Mouse (Mus musculus) kidney, postnatal 0 days (tissue): ENCODE results near the gene Fyco1. TPM values are rescaled to one million over a fixed set of nuclear protein-coding genes. Genes with fewer than 3 reads are reported as not detected.
A peak's percentile ranks its signal among the peaks of the same experiment; 100 is the strongest.

Experiments used
- ATAC-seq: fragments of 200-750 bp; cut with Nextera tagmentation; replicated peaks from 2 replicates; pipeline ENCODE4 v1.8.0; 2017; ENCODE audit warnings: low read depth, moderate number of reproducible peaks, moderate TSS enrichment, moderate library complexity; ENCODE audit not compliant: low FRiP score
- DNase-seq: peaks from one replicate; pipeline ENCODE4 v3.0.0-alpha.2; 2016; ENCODE audit warnings: low spot score
- H3K27ac ChIP-seq: fragments of 300-500 bp; sonication (generic); 2 replicates; pipeline ENCODE4 v1.5.1; 2014; ENCODE audit warnings: mild to moderate bottlenecking
- H3K27me3 ChIP-seq: fragments of 300-500 bp; sonication (generic); 2 replicates; pipeline ENCODE4 v1.6.1; 2014; ENCODE audit warnings: low read length, mixed read lengths; ENCODE audit not compliant: insufficient read depth
- H3K36me3 ChIP-seq: fragments of 300-500 bp; sonication (generic); 2 replicates; pipeline ENCODE4 v1.6.1; 2014; ENCODE audit warnings: low read length, mixed read lengths; ENCODE audit not compliant: insufficient read depth
- H3K4me1 ChIP-seq: fragments of 300-500 bp; sonication (generic); replicated peaks from 2 replicates; pipeline ENCODE4 v1.6.1; 2014; ENCODE audit warnings: antibody characterized with exemption, low read length, mixed read lengths; ENCODE audit not compliant: insufficient read depth
- H3K4me2 ChIP-seq: fragments of 300-500 bp; sonication (generic); 2 replicates; pipeline ENCODE4 v1.6.1; 2014; ENCODE audit warnings: mild to moderate bottlenecking, low read length, moderate library complexity, mixed read lengths
- H3K4me3 ChIP-seq: fragments of 300-500 bp; sonication (generic); replicated peaks from 2 replicates; pipeline ENCODE4 v1.5.1; 2014; ENCODE audit warnings: low read depth, low read length
- H3K9ac ChIP-seq: fragments of 300-500 bp; sonication (generic); 2 replicates; pipeline ENCODE4 v1.6.1; 2014; ENCODE audit warnings: low read depth, low read length
- H3K9me3 ChIP-seq: fragments of 300-500 bp; sonication (generic); replicated peaks from 2 replicates; pipeline ENCODE4 v1.6.1; 2016; ENCODE audit warnings: low read length, inconsistent platforms, mixed read lengths
- CTCF ChIP-seq: IDR thresholded peaks from 2 replicates; pipeline ENCODE4 v1.5.1; 2016; ENCODE audit warnings: antibody characterized with exemption, low read depth, mild to moderate bottlenecking, moderate library complexity
- WGBS: fragments of 180-500 bp; shearing (Covaris S2); extraction: QIAGEN DNeasy Blood & Tissue Kit; methylation state at CpG from one replicate; pipeline ENCODE4 v1.1.7; 2014; 5-methylcytosine and 5-hydroxymethylcytosine counted together
- polyA plus RNA-seq: library from polyadenylated mRNA; unstranded; fragments of >200 nt; fragmentation: Nextera tagmentation; extraction: Ambion mirVana; gene quantifications from 2 replicates; pipeline ENCODE4 v1.2.1, GENCODE M21; 2015

The Fyco1 gene
- polyA plus RNA-seq, 1 experiment from 2014 or later, result 5.3 TPM

DNA sequence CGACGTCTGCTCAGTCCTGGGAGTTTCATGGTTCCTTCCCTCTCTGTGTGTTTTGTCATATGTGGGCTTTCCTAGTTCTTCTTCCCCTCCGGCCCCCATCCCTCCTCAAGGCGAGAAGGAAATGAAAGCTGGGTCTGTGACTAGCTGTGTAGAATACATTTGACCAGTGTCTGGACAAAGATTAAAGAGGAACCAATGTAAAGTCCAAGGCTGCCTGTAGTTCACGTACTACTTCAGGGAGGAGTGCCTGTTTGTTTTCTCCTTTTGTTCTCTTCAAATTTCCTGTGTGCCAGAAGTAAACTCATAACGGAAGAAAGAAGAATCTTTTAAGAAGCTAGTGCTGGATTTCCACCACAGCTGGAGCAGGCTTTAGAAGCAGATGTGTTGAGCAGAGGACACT lies 82.2 kb downstream of the Fyco1 start:
- peak; percentile 7 for DNase-seq
- WGBS, result 47% methylated on average over 6 of the region's 6 CpGs

DNA sequence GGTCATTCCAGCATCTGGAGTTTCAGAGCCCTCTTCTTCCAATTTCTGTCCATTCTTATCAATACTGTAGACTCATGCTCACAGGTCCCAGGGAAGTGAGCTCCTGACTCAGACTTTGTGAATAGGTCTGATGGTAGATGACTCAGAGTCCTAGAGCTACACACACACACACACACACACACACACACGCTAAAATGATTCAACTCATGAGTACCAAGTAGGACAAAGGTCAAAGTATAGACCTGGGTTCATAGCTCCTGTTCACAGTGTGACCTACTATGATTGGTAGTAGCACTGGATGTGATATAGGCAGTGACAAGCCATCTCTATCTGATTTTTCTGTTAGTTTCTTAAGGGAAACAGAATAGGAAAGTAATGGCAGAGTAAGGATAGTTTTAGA lies 83.3 kb downstream of the Fyco1 start:
- H3K4me3 ChIP-seq, result no peak overlapping the region
- no peak overlapping the region for H3K9ac ChIP-seq
- ATAC-seq (0 out of 2 replicates have a peak, but pooled peaks have one; percentile 7), DNase-seq (no peak)
- H3K4me2 ChIP-seq, result no peak overlapping the region
- no peak for TF ChIP-seq CTCF
- no peaks in the 10 kb centered on the region for H3K4me1 ChIP-seq
- no peaks in the 10 kb centered on the region for H3K27me3 ChIP-seq
- no peaks in the 10 kb centered on the region for H3K36me3 ChIP-seq
- H3K27ac ChIP-seq, result no peak overlapping the region
- no peaks in the 10 kb centered on the region for H3K9me3 ChIP-seq
- WGBS, result 70% methylated on average over 1 of the region's 1 CpGs

More for the DNA sequence above, 82.2 kb downstream of the Fyco1 start:
- no peak for ATAC-seq
- H3K36me3 ChIP-seq, result no peaks in the 10 kb centered on the region
- H3K4me2 ChIP-seq, result no peak overlapping the region
- H3K4me1 ChIP-seq, result no peaks in the 10 kb centered on the region
- no peaks in the 10 kb centered on the region for H3K27me3 ChIP-seq
- no peak for TF ChIP-seq CTCF
- no peak overlapping the region for H3K27ac ChIP-seq
- H3K9me3 ChIP-seq, result no peaks in the 10 kb centered on the region
- H3K9ac ChIP-seq, result no peak overlapping the region
- no peak overlapping the region for H3K4me3 ChIP-seq

DNA sequence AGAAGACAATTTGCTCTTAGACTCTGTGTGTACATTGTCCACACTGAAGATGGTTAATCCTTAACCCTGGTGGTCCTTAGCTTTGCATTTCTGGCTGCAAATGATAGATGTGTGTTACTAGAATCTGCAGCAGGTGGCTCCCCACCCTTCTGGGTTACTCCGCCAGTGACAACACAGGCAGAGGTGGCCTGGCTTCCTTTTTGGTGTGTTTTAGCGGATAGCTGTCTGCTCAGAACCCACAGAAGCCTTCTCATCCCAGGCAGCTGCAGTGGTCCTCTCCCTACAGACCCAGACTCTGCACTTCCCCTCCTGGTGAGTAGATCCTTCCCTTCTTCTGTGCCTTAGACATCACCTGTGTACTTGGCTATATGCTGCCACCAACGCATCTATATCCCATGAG lies 84.7 kb downstream of the Fyco1 start:
- Histone ChIP-seq H3K27ac (no peak overlapping the region), H3K4me1 (no peaks in the 10 kb centered on the region), H3K9me3 (no peaks in the 10 kb centered on the region), H3K27me3 (no peaks in the 10 kb centered on the region), H3K4me2 (no peak overlapping the region), H3K4me3 (no peak overlapping the region), H3K36me3 (no peaks in the 10 kb centered on the region), H3K9ac (no peak overlapping the region)
- no peak for DNase-seq
- WGBS, result 91% methylated on average over 3 of the region's 3 CpGs
- ATAC-seq, result no peak
- no peak for TF ChIP-seq CTCF

DNA sequence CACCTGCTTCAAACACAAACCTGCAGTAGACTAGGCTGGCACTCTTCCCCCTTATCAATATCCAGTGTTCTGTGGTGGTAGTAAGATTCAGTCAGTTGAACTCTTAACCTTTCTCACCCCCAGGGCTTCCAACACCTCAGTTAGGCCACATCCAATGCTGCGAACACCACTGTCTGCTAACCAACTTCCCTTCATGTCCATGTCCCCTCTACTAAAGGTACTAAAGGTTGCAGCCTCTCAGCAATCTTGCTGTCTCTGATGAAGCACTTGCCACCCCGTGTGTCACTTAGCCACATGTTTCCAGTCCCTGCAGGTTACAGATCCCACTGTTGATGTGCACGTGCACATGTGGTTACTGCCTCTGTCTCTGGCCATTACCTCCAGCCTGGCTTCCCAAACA lies 87.9 kb downstream of the Fyco1 start:
- DNase-seq (no peak), ATAC-seq (no peak)
- no peaks in the 10 kb centered on the region for H3K9me3 ChIP-seq
- no peak overlapping the region for H3K27ac ChIP-seq
- H3K4me1 ChIP-seq, result no peaks in the 10 kb centered on the region
- no peak overlapping the region for H3K4me2 ChIP-seq
- H3K36me3 ChIP-seq, result no peaks in the 10 kb centered on the region
- 79% methylated on average over 3 of the region's 3 CpGs for WGBS
- no peaks in the 10 kb centered on the region for H3K27me3 ChIP-seq
- H3K4me3 ChIP-seq, result no peak overlapping the region
- H3K9ac ChIP-seq, result no peak overlapping the region
- no peak for TF ChIP-seq CTCF

DNA sequence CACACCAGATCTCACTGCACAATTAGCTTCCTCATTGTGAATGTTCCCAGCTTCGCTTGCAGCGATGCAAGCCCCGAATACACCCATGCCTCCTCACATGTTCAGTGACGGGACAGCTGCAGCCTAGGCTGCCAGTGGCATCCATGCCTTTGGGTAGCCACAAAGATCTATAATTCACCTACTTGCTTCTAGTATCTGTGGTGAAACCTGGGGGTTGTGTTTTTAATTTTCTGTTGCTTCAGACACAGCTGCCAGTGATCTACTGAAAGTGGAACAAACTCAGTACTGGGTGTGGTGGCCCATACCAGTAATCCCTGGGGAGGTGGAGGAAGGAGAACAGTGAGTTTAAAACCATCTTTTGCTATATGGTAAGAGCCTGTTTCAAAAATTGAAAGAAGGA lies 88.8 kb downstream of the Fyco1 start:
- Histone ChIP-seq H3K9ac (no peak overlapping the region), H3K9me3 (no peaks in the 10 kb centered on the region), H3K27me3 (no peaks in the 10 kb centered on the region), H3K4me2 (no peak overlapping the region), H3K4me3 (no peak overlapping the region), H3K27ac (no peak overlapping the region), H3K36me3 (no peaks in the 10 kb centered on the region), H3K4me1 (no peaks in the 10 kb centered on the region)
- no peak for DNase-seq
- ATAC-seq, result no peak
- TF ChIP-seq CTCF, result no peak
- 86% methylated on average over 4 of the region's 4 CpGs for WGBS

DNA sequence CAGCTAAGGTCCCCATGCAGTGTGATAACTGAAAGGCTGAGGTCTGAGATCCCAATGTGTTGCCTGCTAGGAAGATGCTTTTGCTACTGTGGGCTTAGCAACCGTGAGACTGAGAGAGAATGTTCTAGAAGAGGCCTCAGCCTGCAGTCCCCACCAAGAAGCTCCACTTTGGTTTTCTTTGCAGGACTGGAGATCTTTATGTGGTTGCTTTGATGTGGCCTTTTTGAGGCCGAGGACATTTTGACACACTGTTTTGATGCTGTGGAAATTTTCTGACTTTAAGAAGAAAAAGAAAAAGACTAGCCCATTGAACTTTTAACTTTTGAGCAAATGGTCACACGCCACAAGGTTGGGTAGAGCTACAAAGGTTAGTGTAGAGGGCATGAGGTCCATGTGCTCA lies 90.9 kb downstream of the Fyco1 start:
- Histone ChIP-seq H3K4me1 (no peaks in the 10 kb centered on the region), H3K4me2 (no peak overlapping the region), H3K4me3 (no peak overlapping the region), H3K9me3 (no peaks in the 10 kb centered on the region), H3K9ac (no peak overlapping the region), H3K27ac (no peak overlapping the region), H3K27me3 (no peaks in the 10 kb centered on the region), H3K36me3 (no peaks in the 10 kb centered on the region)
- no peak for ATAC-seq
- TF ChIP-seq CTCF, result no peak
- 86% methylated on average over 3 of the region's 3 CpGs for WGBS
- DNase-seq, result no peak

DNA sequence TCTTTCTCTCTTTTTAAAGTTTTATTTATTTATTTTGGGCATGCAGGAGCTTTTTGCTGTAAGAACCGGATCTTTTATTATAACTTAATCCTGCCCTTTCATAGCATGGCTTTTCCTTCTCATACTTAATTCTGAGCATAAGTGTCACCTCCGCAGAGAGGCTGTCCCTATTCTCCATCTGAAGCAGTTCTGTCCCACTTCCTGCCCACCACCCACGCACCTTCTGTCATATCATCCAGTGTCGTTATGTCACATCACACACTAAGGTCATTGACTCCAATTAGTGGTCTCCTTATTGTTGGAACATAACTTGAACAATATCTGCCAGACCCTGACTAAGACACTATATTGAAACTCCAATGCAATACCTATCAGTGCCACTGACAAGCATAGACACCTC lies 93.1 kb downstream of the Fyco1 start:
- no peaks in the 10 kb centered on the region for H3K27me3 ChIP-seq
- no peak for ATAC-seq
- H3K36me3 ChIP-seq, result no peaks in the 10 kb centered on the region
- H3K27ac ChIP-seq, result no peak overlapping the region
- no peak overlapping the region for H3K4me2 ChIP-seq
- no peaks in the 10 kb centered on the region for H3K4me1 ChIP-seq
- no peak for TF ChIP-seq CTCF
- no peak for DNase-seq
- WGBS, result 77% methylated on average over 4 of the region's 4 CpGs
- H3K9me3 ChIP-seq, result no peaks in the 10 kb centered on the region
- no peak overlapping the region for H3K4me3 ChIP-seq
- no peak overlapping the region for H3K9ac ChIP-seq
